Mouse (Mus musculus): ENCODE results near the gene Otulinl.

Gene Otulinl

GRCm38 (mm10) chr15:27642895-27643294, 38.5 kb downstream of the Otulinl start:
- no peak for TF ChIP-seq GATA4 (IDR thresholded peaks at IDR 0.05; ENCODE audit: insufficient replicate concordance, low read length)

GRCm38 (mm10) chr15:27641171-27641570, 40.2 kb downstream of the Otulinl start:
- TF ChIP-seq GATA4 (IDR thresholded peaks at IDR 0.05; ENCODE audit: insufficient replicate concordance, low read length), result no peak

DNA sequence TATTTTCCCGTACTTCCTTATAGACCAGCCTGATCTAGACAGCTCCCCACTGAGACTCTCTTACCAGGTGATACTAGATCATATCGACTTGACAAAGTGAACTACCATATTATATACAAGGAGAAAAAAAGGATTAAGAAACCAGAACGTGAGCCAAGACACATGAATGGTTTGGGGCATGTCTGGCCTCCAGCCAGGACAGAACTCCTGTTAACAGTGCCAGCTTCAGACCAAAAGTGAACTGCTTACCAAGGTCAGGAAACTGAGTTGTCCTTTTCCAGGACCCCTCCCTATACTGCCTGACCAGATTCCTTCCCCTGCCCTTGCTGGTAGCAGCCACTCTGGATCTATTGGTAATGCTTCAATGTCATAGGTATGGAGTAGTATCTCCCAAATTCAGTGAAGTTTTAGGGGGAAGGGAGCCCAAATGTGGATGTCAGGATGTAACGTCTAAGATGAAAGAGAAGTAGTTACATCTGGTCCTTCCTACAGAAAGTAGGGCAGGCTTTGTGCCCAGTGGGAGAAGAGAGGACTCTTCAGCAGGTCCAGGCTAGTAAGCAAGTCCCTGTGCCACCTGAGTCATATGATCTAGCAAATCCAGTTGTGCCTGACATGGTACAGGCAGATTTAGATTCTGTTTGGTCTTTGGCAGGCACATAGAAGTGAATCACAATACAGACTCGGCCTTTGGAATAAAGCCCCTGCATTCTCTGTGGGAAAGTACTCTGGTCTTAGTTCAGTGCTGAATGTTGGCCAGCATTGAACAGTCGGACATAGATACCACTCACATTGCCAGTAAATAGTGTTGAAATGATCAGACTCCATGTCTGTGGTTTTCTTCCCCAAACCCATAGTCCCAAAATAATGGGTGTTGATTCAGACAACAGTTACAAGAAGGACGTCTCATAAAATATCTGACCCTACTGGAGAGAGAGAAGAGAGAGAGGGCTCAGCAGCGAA, 47.2 kb downstream of the Otulinl start:
- TF ChIP-seq GATA4 (IDR thresholded peaks at IDR 0.05; ENCODE audit: insufficient replicate concordance, low read length), result no peak

GRCm38 (mm10) chr15:27630601-27631383, 50.6 kb downstream of the Otulinl start, which contains the start of gene Otulin:
Gene Otulin (minus strand): TSS chr15:27630693.
- TF ChIP-seq GATA4 (IDR thresholded peaks at IDR 0.05; ENCODE audit: insufficient replicate concordance, low read length), result no peak

- TF ChIP-seq GATA4 (IDR thresholded peaks at IDR 0.05; ENCODE audit: insufficient replicate concordance, low read length), result no peak
Measured at GRCm38 (mm10) chr15:27629800-27630600, 51.4 kb downstream of the Otulinl start.

DNA sequence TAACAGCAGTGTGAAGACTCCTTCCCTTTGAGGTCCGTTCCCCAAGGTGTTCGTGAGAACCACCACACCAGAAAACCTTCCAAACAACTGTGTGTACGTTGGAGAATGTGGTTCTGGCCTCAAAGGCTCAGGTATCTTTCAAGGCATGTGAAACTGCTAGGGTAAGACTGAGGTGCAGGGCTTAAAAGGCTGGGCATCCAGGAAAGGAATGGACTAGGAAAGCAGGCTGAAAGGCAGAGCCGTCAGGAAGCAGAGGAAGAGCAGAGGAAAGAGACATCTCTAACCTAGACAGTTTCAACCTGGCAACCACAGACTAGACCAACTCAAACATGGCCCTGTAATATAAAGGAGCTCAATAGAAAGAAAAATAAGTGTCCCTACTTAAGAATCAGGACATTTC, 52.3 kb downstream of the Otulinl start:
- no peak for TF ChIP-seq GATA4 (IDR thresholded peaks at IDR 0.05; ENCODE audit: insufficient replicate concordance, low read length)

GRCm38 (mm10) chr15:27627794-27628193, 53.6 kb downstream of the Otulinl start:
- TF ChIP-seq GATA4 (IDR thresholded peaks at IDR 0.05; ENCODE audit: insufficient replicate concordance, low read length), result no peak

- TF ChIP-seq GATA4 (IDR thresholded peaks at IDR 0.05; ENCODE audit: insufficient replicate concordance, low read length), result no peak
Measured at GRCm38 (mm10) chr15:27626314-27626713, 55.1 kb downstream of the Otulinl start.

- TF ChIP-seq GATA4 (IDR thresholded peaks at IDR 0.05; ENCODE audit: insufficient replicate concordance, low read length), result no peak
Measured at GRCm38 (mm10) chr15:27625890-27626255, 55.5 kb downstream of the Otulinl start.

DNA sequence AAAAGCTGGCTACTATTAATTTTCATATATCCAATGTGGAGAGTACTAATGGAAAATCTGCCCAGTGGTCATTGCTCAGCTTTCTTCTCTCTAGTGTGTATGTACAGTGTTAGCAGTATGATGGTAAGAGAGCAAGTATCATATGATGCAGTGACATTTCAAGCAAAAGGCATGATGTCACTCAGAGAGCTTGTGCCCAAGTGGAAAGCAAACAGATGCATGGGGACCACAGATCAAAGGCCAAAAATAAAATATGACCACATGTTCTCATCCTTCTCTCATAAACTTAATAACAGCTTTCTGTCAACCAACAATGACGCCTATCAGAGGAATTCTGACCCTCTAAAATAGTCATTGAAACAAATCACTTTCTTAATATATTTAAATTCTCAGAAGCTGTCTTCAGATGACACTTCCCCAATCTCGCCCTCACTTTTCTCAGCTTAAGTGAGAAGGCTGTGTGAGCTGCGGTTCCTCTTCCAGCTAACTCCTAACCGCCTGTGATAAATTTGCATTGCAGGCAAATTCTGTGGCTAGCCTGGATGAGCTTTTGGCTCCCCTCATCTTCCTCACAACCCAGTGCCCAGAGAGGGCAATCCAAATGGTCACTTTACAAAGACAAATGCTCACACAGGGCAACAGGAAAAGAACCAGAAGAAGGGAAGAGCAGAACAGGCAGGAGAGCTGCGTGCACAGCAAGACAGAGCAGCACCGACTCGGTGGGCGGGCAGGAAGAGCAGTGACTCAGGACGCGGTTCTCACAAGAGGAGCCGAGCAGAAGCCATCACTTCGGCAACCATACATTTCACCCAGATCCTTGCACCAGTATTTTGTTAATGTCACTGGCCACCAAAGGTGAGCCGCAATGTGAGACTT, 56.1 kb downstream of the Otulinl start:
- no peak for TF ChIP-seq GATA4 (IDR thresholded peaks at IDR 0.05; ENCODE audit: insufficient replicate concordance, low read length)

GRCm38 (mm10) chr15:27623286-27623685, 58.1 kb downstream of the Otulinl start:
- TF ChIP-seq GATA4 (IDR thresholded peaks at IDR 0.05; ENCODE audit: insufficient replicate concordance, low read length), result no peak

GRCm38 (mm10) chr15:27620475-27621185, 60.7 kb downstream of the Otulinl start:
- TF ChIP-seq GATA4 (IDR thresholded peaks at IDR 0.05; ENCODE audit: insufficient replicate concordance, low read length), result no peak

GRCm38 (mm10) chr15:27619683-27620082, 61.7 kb downstream of the Otulinl start:
- TF ChIP-seq GATA4 (IDR thresholded peaks at IDR 0.05; ENCODE audit: insufficient replicate concordance, low read length), result no peak

All from liver, adult (tissue).